ENCODE assay signal across 11 mouse cellular contexts in the genomic region with DNA sequence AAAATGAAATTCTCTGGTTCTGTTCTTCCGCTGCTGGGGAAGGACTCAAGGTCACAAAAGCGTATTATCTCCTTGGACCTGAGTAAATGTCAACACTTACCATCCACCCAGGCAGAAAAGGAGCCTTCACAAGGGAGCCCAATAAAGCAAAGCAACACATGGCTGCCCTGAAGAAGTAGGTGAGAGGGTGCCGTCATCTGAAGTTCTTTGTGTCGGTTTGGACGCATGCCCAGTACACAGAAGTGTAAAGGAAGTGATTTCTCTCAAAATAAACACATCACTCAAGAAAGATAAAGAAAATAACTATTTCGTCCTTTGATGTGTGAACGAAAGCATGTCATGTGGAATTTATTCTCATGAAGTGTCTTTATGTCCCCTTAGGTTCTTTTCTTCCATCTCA.
A peak's percentile ranks its signal among the peaks of the same experiment; 100 is the strongest.
DNase-seq lines count a peak whose midpoint lies in the region; ATAC-seq and TF ChIP-seq lines count a peak whose summit lies in the region.
"Had no signal": no experiment of that assay in that cellular context is flagged by ENCODE, and none has a peak within 500 bp of the region (broad histone marks: within the 10 kb centered on the region; RNA-seq: fewer than 3 reads in every experiment).

No protein-coding gene starts in this region.

- H3K27me3 ChIP-seq in hindbrain, postnatal 0 days (ENCODE audit: insufficient read depth, low read length) = no peaks in the 10 kb centered on the region
- H3K27me3 ChIP-seq in hindbrain, embryonic 10.5 days (ENCODE audit: insufficient read depth, poor library complexity, severe bottlenecking) = no peaks in the 10 kb centered on the region
- H3K27me3 ChIP-seq in stomach, postnatal 0 days (ENCODE audit: control insufficient read depth, insufficient read depth, low read length) = no peaks in the 10 kb centered on the region
- no peaks in the 10 kb centered on the region for H3K27me3 ChIP-seq in hindbrain, embryonic 16.5 days (replicated peaks; ENCODE audit: control insufficient read depth, insufficient read depth, low read length)
- no peaks in the 10 kb centered on the region for H3K27me3 ChIP-seq in midbrain, embryonic 15.5 days (replicated peaks)
- H3K27me3 ChIP-seq: hindbrain, embryonic 15.5 days; liver, embryonic 13.5 days; stomach, embryonic 15.5 days had no signal

- TF ChIP-seq EP300 in stomach, postnatal 0 days (optimal IDR thresholded peaks at IDR 0.05) = no peak

- H3K4me3 ChIP-seq in hindbrain, postnatal 0 days (ENCODE audit: low read length) = no peak overlapping the region
- no peak overlapping the region for H3K4me3 ChIP-seq in hindbrain, embryonic 10.5 days
- no peak overlapping the region for H3K4me3 ChIP-seq in stomach, postnatal 0 days (ENCODE audit: low read depth, low read length)
- H3K4me3 ChIP-seq in hindbrain, embryonic 16.5 days (ENCODE audit: low read length) = no peak overlapping the region
- no peak overlapping the region for H3K4me3 ChIP-seq in midbrain, embryonic 15.5 days
- H3K4me3 ChIP-seq: hindbrain, embryonic 15.5 days; liver, embryonic 13.5 days; stomach, embryonic 15.5 days had no signal

- H3K4me2 ChIP-seq in hindbrain, postnatal 0 days (ENCODE audit: low read depth, low read length) = no peak overlapping the region
- no peak overlapping the region for H3K4me2 ChIP-seq in stomach, postnatal 0 days (replicated peaks; ENCODE audit: low read depth)
- no peak overlapping the region for H3K4me2 ChIP-seq in hindbrain, embryonic 16.5 days (ENCODE audit: low read length)
- no peak overlapping the region for H3K4me2 ChIP-seq in midbrain, embryonic 15.5 days
- H3K4me2 ChIP-seq: hindbrain, embryonic 15.5 days; liver, embryonic 13.5 days; stomach, embryonic 15.5 days had no signal

- ATAC-seq in hindbrain, postnatal 0 days = no peak
- ATAC-seq in stomach, postnatal 0 days (ENCODE audit: low FRiP score, low TSS enrichment) = peak; percentile 64; the same call in 1 of the 2 replicates
- no peak for ATAC-seq in hindbrain, embryonic 16.5 days
- no peak for ATAC-seq in midbrain, embryonic 15.5 days (replicated peaks)

- peak; percentile 4 for DNase-seq in hindbrain, postnatal 0 days (ENCODE audit: low spot score)
- DNase-seq in hindbrain, embryonic 10.5 days (ENCODE audit: low spot score) = no peak
- peak; percentile 15 for DNase-seq in urinary bladder, postnatal 14 days (ENCODE audit: low spot score)
- no peak for DNase-seq in urinary bladder, adult 2 months (ENCODE audit: low spot score)
- peak; percentile 38 for DNase-seq in heart, postnatal 4 days
- DNase-seq in stomach, postnatal 0 days (ENCODE audit: low spot score) = peak; percentile 68
- DNase-seq: liver, embryonic 13.5 days had no signal

- H3K4me1 ChIP-seq in hindbrain, postnatal 0 days (ENCODE audit: insufficient read depth, low read length) = no peaks in the 10 kb centered on the region
- no peaks in the 10 kb centered on the region for H3K4me1 ChIP-seq in hindbrain, embryonic 10.5 days (replicated peaks)
- H3K4me1 ChIP-seq in stomach, postnatal 0 days (replicated peaks; ENCODE audit: control insufficient read depth, insufficient read depth) = no peaks in the 10 kb centered on the region
- H3K4me1 ChIP-seq in hindbrain, embryonic 16.5 days (ENCODE audit: control insufficient read depth, insufficient read depth, low read depth, low read length) = no peaks in the 10 kb centered on the region
- no peaks in the 10 kb centered on the region for H3K4me1 ChIP-seq in midbrain, embryonic 15.5 days
- H3K4me1 ChIP-seq: hindbrain, embryonic 15.5 days; liver, embryonic 13.5 days; stomach, embryonic 15.5 days had no signal

- H3K9ac ChIP-seq in hindbrain, postnatal 0 days (replicated peaks; ENCODE audit: low read length) = no peak overlapping the region
- H3K9ac ChIP-seq in stomach, postnatal 0 days (ENCODE audit: low read length) = no peak overlapping the region
- H3K9ac ChIP-seq in hindbrain, embryonic 16.5 days (ENCODE audit: low read depth, low read length) = no peak overlapping the region
- no peak overlapping the region for H3K9ac ChIP-seq in midbrain, embryonic 15.5 days
- H3K9ac ChIP-seq: hindbrain, embryonic 15.5 days; liver, embryonic 13.5 days; stomach, embryonic 15.5 days had no signal

- WGBS in hindbrain, postnatal 0 days = 56% methylated on average over 7 of the region's 7 CpGs
- 78% methylated on average over 7 of the region's 7 CpGs for WGBS in hindbrain, embryonic 10.5 days
- whole genome bisulfite sequencing in stomach, postnatal 0 days = 38% methylated on average over 7 of the region's 7 CpGs
- 63% methylated on average over 7 of the region's 7 CpGs for WGBS in hindbrain, embryonic 16.5 days
- WGBS in midbrain, embryonic 15.5 days = 66% methylated on average over 7 of the region's 7 CpGs

- H3K9me3 ChIP-seq in hindbrain, postnatal 0 days (ENCODE audit: low read length) = no peaks in the 10 kb centered on the region
- no peaks in the 10 kb centered on the region for H3K9me3 ChIP-seq in hindbrain, embryonic 10.5 days
- H3K9me3 ChIP-seq in stomach, postnatal 0 days (ENCODE audit: control insufficient read depth, low read length) = no peaks in the 10 kb centered on the region
- H3K9me3 ChIP-seq in hindbrain, embryonic 16.5 days (ENCODE audit: control insufficient read depth, low read length) = no peaks in the 10 kb centered on the region
- no peaks in the 10 kb centered on the region for H3K9me3 ChIP-seq in midbrain, embryonic 15.5 days
- H3K9me3 ChIP-seq: hindbrain, embryonic 15.5 days; liver, embryonic 13.5 days; stomach, embryonic 15.5 days had no signal

- TF ChIP-seq CTCF in hindbrain, postnatal 0 days (IDR thresholded peaks at IDR 0.05; ENCODE audit: low read depth) = no peak
- no peak for TF ChIP-seq CTCF in stomach, postnatal 0 days (IDR thresholded peaks at IDR 0.05; ENCODE audit: low read depth)

- no peaks in the 10 kb centered on the region for H3K36me3 ChIP-seq in hindbrain, postnatal 0 days (ENCODE audit: insufficient read depth, low read length)
- no peaks in the 10 kb centered on the region for H3K36me3 ChIP-seq in hindbrain, embryonic 10.5 days
- H3K36me3 ChIP-seq in stomach, postnatal 0 days (ENCODE audit: control insufficient read depth, insufficient read depth, low read length) = no peaks in the 10 kb centered on the region
- no peaks in the 10 kb centered on the region for H3K36me3 ChIP-seq in hindbrain, embryonic 16.5 days (ENCODE audit: control insufficient read depth, insufficient read depth, low read length)
- no peaks in the 10 kb centered on the region for H3K36me3 ChIP-seq in midbrain, embryonic 15.5 days (replicated peaks)
- H3K36me3 ChIP-seq: hindbrain, embryonic 15.5 days; liver, embryonic 13.5 days; stomach, embryonic 15.5 days had no signal

- no peak overlapping the region for H3K27ac ChIP-seq in hindbrain, postnatal 0 days
- H3K27ac ChIP-seq in hindbrain, embryonic 10.5 days = no peak overlapping the region
- no peak overlapping the region for H3K27ac ChIP-seq in stomach, postnatal 0 days (replicated peaks)
- H3K27ac ChIP-seq in hindbrain, embryonic 16.5 days (ENCODE audit: low read depth, low read length) = no peak overlapping the region
- no peak overlapping the region for H3K27ac ChIP-seq in midbrain, embryonic 15.5 days
- H3K27ac ChIP-seq: hindbrain, embryonic 15.5 days; liver, embryonic 13.5 days; stomach, embryonic 15.5 days had no signal

Comparison
In these comparisons a context has a peak if more than half of its experiments do, and no peak if none do; other contexts are left out.
1. DNase-seq: peak in hindbrain, postnatal 0 days (single experiment), urinary bladder, postnatal 14 days (single experiment), heart, postnatal 4 days (single experiment) and stomach, postnatal 0 days (single experiment); none in hindbrain, embryonic 10.5 days (single experiment) and urinary bladder, adult 2 months (single experiment).